Mouse (Mus musculus) C2C12 (cell line): Measurements from ENCODE around the gene Ldha.

Source experiments
- CEBPB ChIP-seq: IDR thresholded peaks from one replicate; pipeline ENCODE4 v1.6.1; 2011; ENCODE audit warnings: low read depth, mild to moderate bottlenecking, control low read depth, moderate library complexity
- CTCF ChIP-seq: IDR thresholded peaks from one replicate; pipeline ENCODE4 v1.5.1; 2011; ENCODE audit not compliant: control insufficient read depth, insufficient read depth, insufficient read length
- MAX ChIP-seq: IDR thresholded peaks from one replicate; pipeline ENCODE4 v1.6.1; 2011; ENCODE audit warnings: mild to moderate bottlenecking, control low read depth
- MYOD1 ChIP-seq: IDR thresholded peaks from one replicate; pipeline ENCODE4 v1.6.1; 2011; ENCODE audit warnings: low read depth; ENCODE audit not compliant: control insufficient read depth, insufficient read length
- MYOG ChIP-seq: IDR thresholded peaks from one replicate; pipeline ENCODE4 v1.6.1; 2011; ENCODE audit not compliant: control insufficient read depth, insufficient read length; ENCODE audit errors: extremely low read depth
- USF1 ChIP-seq: IDR thresholded peaks from one replicate; pipeline ENCODE4 v1.6.1; 2011; ENCODE audit warnings: low read depth, mild to moderate bottlenecking, control low read depth, moderate library complexity

GRCm38 (mm10) chr7:46842278-46842677, 1.0 kb downstream of the Ldha start:
- TF ChIP-seq CTCF (no peak), MAX (no peak), USF1 (no peak), MYOD1 (no peak), MYOG (no peak), CEBPB (no peak)
